Mouse (Mus musculus) erythroblast, adult 5-6 weeks (primary cell): ENCODE results near the gene Hoxc5. TPM values are rescaled to one million over a fixed set of nuclear protein-coding genes. Genes with fewer than 3 reads are reported as not detected.

Source experiments
- ATAC-seq: replicated peaks from 2 replicates; pipeline ENCODE4 v1.8.0; 2016; ENCODE audit warnings: moderate number of reproducible peaks, mild to moderate bottlenecking, moderate TSS enrichment, inconsistent platforms; ENCODE audit not compliant: poor library complexity, low FRiP score, severe bottlenecking
- total RNA-seq, 2 experiments: library from RNA; stranded (forward) in 1 of 2; stranded (reverse) in 1 of 2; fragments of 150-400 nt in 1 of 2; fragments of 200-764, 138-1000 nt in 1 of 2; gene quantifications; 2 replicates each; pipeline versions ENCODE4 v1.2.3 to v1.2.4; 2015 to 2017; ENCODE audit warnings: low replicate concordance in 2 of 2

Gene Hoxc5
- total RNA-seq, 2 experiments from 2014 or later = not detected

- no peak for ATAC-seq
Measured at GRCm38 (mm10) chr15:102965003-102965891, 2.0 kb upstream of the Hoxc5 start.

- ATAC-seq = no peak
Measured at GRCm38 (mm10) chr15:102965892-102966775, 1.1 kb upstream of the Hoxc5 start.

- ATAC-seq = no peak
Measured at GRCm38 (mm10) chr15:102966776-102967311, 399 bp upstream of the Hoxc5 start, which contains the start of gene Hoxc10. Hoxc10 (plus strand) TSS chr15:102966796.

- ATAC-seq = no peak
Measured at GRCm38 (mm10) chr15:102967511-102968397, 511 bp downstream of the Hoxc5 start.

- no peak for ATAC-seq
Measured at GRCm38 (mm10) chr15:102969296-102969695, 2.1 kb downstream of the Hoxc5 start.

GRCm38 (mm10) chr15:102970740-102971139 is 3.5 kb downstream of the Hoxc5 start:
- ATAC-seq = no peak

- no peak for ATAC-seq
Measured at GRCm38 (mm10) chr15:102972254-102972653, 5.0 kb downstream of the Hoxc5 start.

- no peak for ATAC-seq
Measured at GRCm38 (mm10) chr15:102972753-102973152, 5.5 kb downstream of the Hoxc5 start.

GRCm38 (mm10) chr15:102975034-102975433 is 7.8 kb downstream of the Hoxc5 start:
- no peak for ATAC-seq

GRCm38 (mm10) chr15:102975688-102976111 is 8.5 kb downstream of the Hoxc5 start:
- ATAC-seq = no peak

GRCm38 (mm10) chr15:102976171-102976570 is 8.9 kb downstream of the Hoxc5 start, which contains the start of gene Hoxc9:
Hoxc9 (plus strand) TSS chr15:102976439.
- no peak for ATAC-seq

- ATAC-seq = no peak
Measured at GRCm38 (mm10) chr15:102976631-102977422, 9.6 kb downstream of the Hoxc5 start.

- ATAC-seq = no peak
Measured at GRCm38 (mm10) chr15:102977423-102977974, 10.3 kb downstream of the Hoxc5 start.

GRCm38 (mm10) chr15:102978615-102979515 is 11.6 kb downstream of the Hoxc5 start:
- no peak for ATAC-seq

GRCm38 (mm10) chr15:102979936-102980335 is 12.7 kb downstream of the Hoxc5 start:
- no peak for ATAC-seq

- ATAC-seq = no peak
Measured at GRCm38 (mm10) chr15:102980352-102980751, 13.1 kb downstream of the Hoxc5 start.

GRCm38 (mm10) chr15:102980912-102981311 is 13.7 kb downstream of the Hoxc5 start:
- no peak for ATAC-seq
